Mouse (Mus musculus) spleen, adult 2 months (tissue): Measurements from ENCODE around the gene Eri3. TPM values are rescaled to one million over a fixed set of nuclear protein-coding genes. Genes with fewer than 3 reads are reported as not detected.

Experiments
- DNase-seq, 2 experiments: peaks; one replicate each; pipeline versions ENCODE4 v3.0.0 to v3.0.0-alpha.2; 2012 to 2021; ENCODE audit warnings: low spot score in 2 of 2, low read depth in 1 of 2
- H3K27ac ChIP-seq: fragments of 200-500 bp; 2 replicates; pipeline ENCODE4 v1.5.1; 2012; ENCODE audit warnings: low read length, inconsistent platforms; ENCODE audit not compliant: insufficient read depth
- H3K27me3 ChIP-seq: fragments of 200-500 bp; 2 replicates; pipeline ENCODE4 v1.6.1; 2012; ENCODE audit warnings: mild to moderate bottlenecking, moderate library complexity, low read length, inconsistent platforms; ENCODE audit not compliant: control insufficient read depth, insufficient read depth
- H3K36me3 ChIP-seq: fragments of 200-500 bp; 2 replicates; pipeline ENCODE4 v1.6.1; 2012; ENCODE audit warnings: mild to moderate bottlenecking, low read length, inconsistent platforms; ENCODE audit not compliant: control insufficient read depth, insufficient read depth
- H3K4me1 ChIP-seq: fragments of 200-500 bp; 2 replicates; pipeline ENCODE4 v1.6.1; 2011; ENCODE audit warnings: inconsistent platforms; ENCODE audit not compliant: control insufficient read depth, insufficient read depth, insufficient read length
- H3K4me3 ChIP-seq: fragments of 200-500 bp; 2 replicates; pipeline ENCODE4 v1.5.1; 2011; ENCODE audit warnings: mild to moderate bottlenecking, inconsistent platforms; ENCODE audit not compliant: insufficient read depth, insufficient read length; ENCODE audit errors: extremely low read depth
- CTCF ChIP-seq: fragments of 200-500 bp; IDR thresholded peaks from 2 replicates; pipeline ENCODE4 v1.5.1; 2011; ENCODE audit warnings: mild to moderate bottlenecking, inconsistent platforms; ENCODE audit not compliant: insufficient read depth, insufficient read length, insufficient replicate concordance; ENCODE audit errors: extremely low read depth
- POLR2A ChIP-seq: fragments of 200-500 bp; IDR thresholded peaks from 2 replicates; pipeline ENCODE4 v1.6.1; 2011; ENCODE audit warnings: low read depth, low read length, inconsistent platforms
- WGBS: fragments of 180-500 bp; shearing (Covaris S2); methylation state at CpG from one replicate; pipeline ENCODE4 v1.1.7; 2018; 5-methylcytosine and 5-hydroxymethylcytosine counted together
- polyA plus RNA-seq: library from polyadenylated mRNA; depleted of rRNA; stranded (reverse); fragments of >200 nt; gene quantifications from 2 replicates; pipeline ENCODE4 v1.2.3, GENCODE M21; 2012

Eri3 gene
- polyA plus RNA-seq, 1 experiment: 48.1 TPM

GRCm38 (mm10) chr4:117623025-117623424 lies 72.9 kb downstream of the Eri3 start:
- peaks cover 3% of the 10 kb centered on the region for H3K36me3 ChIP-seq
- no peaks in the 10 kb centered on the region for H3K4me1 ChIP-seq
- WGBS: 94% methylated on average over 2 of the region's 2 CpGs
- no peaks in the 10 kb centered on the region for H3K27me3 ChIP-seq
- TF ChIP-seq POLR2A (no peak), CTCF (no peak)
- no peak overlapping the region for H3K27ac ChIP-seq
- H3K4me3 ChIP-seq: no peak overlapping the region
- DNase-seq: no peak

GRCm38 (mm10) chr4:117624660-117625059 lies 74.5 kb downstream of the Eri3 start:
- H3K4me1 ChIP-seq: no peaks in the 10 kb centered on the region
- no peaks in the 10 kb centered on the region for H3K27me3 ChIP-seq
- no peak overlapping the region for H3K27ac ChIP-seq
- no peak for DNase-seq
- no peak overlapping the region for H3K4me3 ChIP-seq
- 54% methylated on average over 5 of the region's 5 CpGs for WGBS
- H3K36me3 ChIP-seq: peaks cover 3% of the 10 kb centered on the region
- TF ChIP-seq CTCF (no peak), POLR2A (no peak)

GRCm38 (mm10) chr4:117628464-117628863 lies 78.3 kb downstream of the Eri3 start:
- DNase-seq: no peak
- no peak overlapping the region for H3K4me3 ChIP-seq
- TF ChIP-seq CTCF (no peak), POLR2A (no peak)
- no peaks in the 10 kb centered on the region; the same call in 1 of the 2 replicates for H3K36me3 ChIP-seq
- no peaks in the 10 kb centered on the region for H3K27me3 ChIP-seq
- WGBS: 55% methylated on average over 1 of the region's 1 CpGs
- no peak overlapping the region for H3K27ac ChIP-seq
- no peaks in the 10 kb centered on the region for H3K4me1 ChIP-seq

- Histone ChIP-seq H3K4me3 (no peak overlapping the region), H3K27me3 (no peaks in the 10 kb centered on the region), H3K36me3 (no peaks in the 10 kb centered on the region; the same call in 1 of the 2 replicates), H3K27ac (no peak overlapping the region), H3K4me1 (no peaks in the 10 kb centered on the region)
- TF ChIP-seq CTCF (no peak), POLR2A (no peak)
- WGBS: 86% methylated on average over 6 of the region's 6 CpGs
- DNase-seq: no peak
Measured at GRCm38 (mm10) chr4:117630053-117630670, 80.0 kb downstream of the Eri3 start.

- no peak for DNase-seq
- no peaks in the 10 kb centered on the region for H3K36me3 ChIP-seq
- no peak for TF ChIP-seq CTCF
- TF ChIP-seq POLR2A: no peak
- H3K27me3 ChIP-seq: no peaks in the 10 kb centered on the region
- no peaks in the 10 kb centered on the region for H3K4me1 ChIP-seq
- no peak overlapping the region for H3K4me3 ChIP-seq
- no peak overlapping the region for H3K27ac ChIP-seq
- 94% methylated on average over 5 of the region's 5 CpGs for WGBS
Measured at GRCm38 (mm10) chr4:117633527-117633926, 83.4 kb downstream of the Eri3 start.

- no peaks in the 10 kb centered on the region for H3K4me1 ChIP-seq
- 92% methylated on average over 7 of the region's 7 CpGs for WGBS
- DNase-seq: no peak
Measured at GRCm38 (mm10) chr4:117634642-117635041, 84.5 kb downstream of the Eri3 start.

GRCm38 (mm10) chr4:117636152-117636551 lies 86.0 kb downstream of the Eri3 start:
- no peak overlapping the region for H3K4me3 ChIP-seq
- H3K27me3 ChIP-seq: no peaks in the 10 kb centered on the region
- 91% methylated on average over 4 of the region's 4 CpGs for WGBS
- no peak overlapping the region for H3K27ac ChIP-seq
- no peak for DNase-seq
- no peaks in the 10 kb centered on the region for H3K4me1 ChIP-seq
- no peak for TF ChIP-seq POLR2A
- no peaks in the 10 kb centered on the region for H3K36me3 ChIP-seq

More at GRCm38 (mm10) chr4:117634642-117635041, 84.5 kb downstream of the Eri3 start:
- no peak overlapping the region for H3K27ac ChIP-seq
- no peaks in the 10 kb centered on the region for H3K27me3 ChIP-seq
- TF ChIP-seq POLR2A (no peak), CTCF (no peak)
- H3K36me3 ChIP-seq: no peaks in the 10 kb centered on the region
- no peak overlapping the region for H3K4me3 ChIP-seq
